Mouse (Mus musculus) CH12.LX (cell line): ENCODE results near the gene Glis1. TPM values are rescaled to one million over a fixed set of nuclear protein-coding genes. Genes with fewer than 3 reads are reported as not detected.

ENCODE experiments used
- DNase-seq: peaks from one replicate; pipeline ENCODE4 v3.0.0-alpha.2; 2013; ENCODE audit errors: extremely low read depth
- H3K27ac ChIP-seq: 2 replicates; pipeline ENCODE4 v1.5.1; 2012; ENCODE audit warnings: low read depth, mild to moderate bottlenecking, control low read depth, moderate library complexity; ENCODE audit not compliant: insufficient read depth
- H3K27me3 ChIP-seq: replicated peaks from 2 replicates; pipeline ENCODE3; 2012; ENCODE audit warnings: inconsistent platforms
- H3K36me3 ChIP-seq, 2 experiments: replicated peaks in 1 of 2; 2 replicates each; pipeline versions ENCODE3 to v1.6.1; 2012; ENCODE audit warnings: inconsistent platforms in 1 of 2, low read length in 1 of 2, mild to moderate bottlenecking in 1 of 2, mixed read lengths in 1 of 2, moderate library complexity in 1 of 2; ENCODE audit not compliant: control insufficient read depth in 1 of 2, insufficient read depth in 1 of 2
- H3K4me1 ChIP-seq, 2 experiments: 2 replicates each; pipeline ENCODE4 v1.6.1; 2012; ENCODE audit warnings: inconsistent platforms in 1 of 2, moderate library complexity in 1 of 2; ENCODE audit not compliant: insufficient read depth in 2 of 2, control insufficient read depth in 1 of 2
- H3K4me2 ChIP-seq: 2 replicates; pipeline ENCODE4 v1.6.1; 2012; ENCODE audit warnings: low read depth, mild to moderate bottlenecking, control low read depth; ENCODE audit not compliant: poor library complexity, insufficient read depth, severe bottlenecking
- H3K4me3 ChIP-seq, 3 experiments: fragments of 150-350 bp in 1 of 3; sonication (generic) in 1 of 3; replicated peaks in 1 of 3; 2 replicates each; pipeline versions ENCODE3 to v1.5.1; 2011 to 2012; ENCODE audit warnings: low read depth in 2 of 3, low read length in 2 of 3, mild to moderate bottlenecking in 2 of 3, moderate library complexity in 2 of 3, control low read depth in 1 of 3, improper control_type of control experiment in 1 of 3, inconsistent platforms in 1 of 3, mixed read lengths in 1 of 3; ENCODE audit not compliant: poor library complexity in 1 of 3
- H3K79me2 ChIP-seq: replicated peaks from 2 replicates; pipeline ENCODE4 v1.6.1; 2012; ENCODE audit warnings: mild to moderate bottlenecking, moderate library complexity; ENCODE audit not compliant: control insufficient read depth, poor library complexity, insufficient read depth, severe bottlenecking; ENCODE audit errors: extremely low read depth
- H3K9ac ChIP-seq: 2 replicates; pipeline ENCODE4 v1.6.1; 2012; ENCODE audit warnings: low read depth, mild to moderate bottlenecking, control low read depth, moderate library complexity; ENCODE audit not compliant: insufficient read depth
- H3K9me3 ChIP-seq: replicated peaks from 2 replicates; pipeline ENCODE3; 2012; ENCODE audit warnings: low read length, inconsistent platforms, mixed read lengths
- CHD1 ChIP-seq: IDR thresholded peaks from 2 replicates; pipeline ENCODE4 v1.6.1; 2012; ENCODE audit warnings: low read depth, low read length, improper control_type of control experiment, inconsistent platforms
- ETS1 ChIP-seq: conservative IDR thresholded peaks from 2 replicates; pipeline ENCODE4 v1.6.1; 2012; ENCODE audit warnings: low read depth, mild to moderate bottlenecking, inconsistent platforms, low read length, improper control_type of control experiment, moderate library complexity
- HCFC1 ChIP-seq: IDR thresholded peaks from 2 replicates; pipeline ENCODE4 v1.6.1; 2012; ENCODE audit warnings: low read depth, mild to moderate bottlenecking, inconsistent platforms, low read length, improper control_type of control experiment
- JUND ChIP-seq: conservative IDR thresholded peaks from 2 replicates; pipeline ENCODE4 v1.6.1; 2011; ENCODE audit warnings: low read depth, low read length, improper control_type of control experiment
- MAFK ChIP-seq: IDR thresholded peaks from 2 replicates; pipeline ENCODE4 v1.6.1; 2011; ENCODE audit warnings: low read length, improper control_type of control experiment; ENCODE audit not compliant: insufficient replicate concordance
- NELFE ChIP-seq: IDR thresholded peaks from 2 replicates; pipeline ENCODE4 v1.6.1; 2011; ENCODE audit warnings: low read depth, low read length, improper control_type of control experiment
- PAX5 ChIP-seq: IDR thresholded peaks from 2 replicates; pipeline ENCODE4 v1.6.1; 2012; ENCODE audit warnings: low read length, inconsistent platforms, mixed read lengths
- POLR2A ChIP-seq: IDR thresholded peaks from 2 replicates; pipeline ENCODE4 v1.6.1; 2011; ENCODE audit warnings: low read depth, mild to moderate bottlenecking, improper control_type of control experiment, low read length
- RAD21 ChIP-seq: IDR thresholded peaks from 2 replicates; pipeline ENCODE4 v1.6.1; 2011; ENCODE audit warnings: low read depth, mild to moderate bottlenecking, low read length, improper control_type of control experiment, moderate library complexity
- SIN3A ChIP-seq: IDR thresholded peaks from 2 replicates; pipeline ENCODE4 v1.6.1; 2012; ENCODE audit warnings: low read length, improper control_type of control experiment, inconsistent platforms
- SMC3 ChIP-seq: IDR thresholded peaks from 2 replicates; pipeline ENCODE4 v1.6.1; 2011; ENCODE audit warnings: low read depth, low read length, improper control_type of control experiment
- TBP ChIP-seq: conservative IDR thresholded peaks from 2 replicates; pipeline ENCODE4 v1.6.1; 2011; ENCODE audit warnings: low read depth, low read length, improper control_type of control experiment
- dilution Hi-C: fragments of 300-500 bp; cut with MboI; formaldehyde crosslinking; loops from 2 replicates; pipeline ENCODE4 v1.14.3; 2020; ENCODE audit warnings: low sequenced_read_pairs; ENCODE audit not compliant: extremely low pct_unique_long_range_greater_than_20kb, extremely low pct_ligation_motif_present
- in situ Hi-C: fragments of 300-500 bp; cut with MboI; formaldehyde crosslinking; loops from 3 replicates; pipeline ENCODE4 v1.14.3; 2019; ENCODE audit warnings: low sequenced_read_pairs, low pct_ligation_motif_present, low pct_unique_long_range_greater_than_20kb, mixed read lengths
- polyA plus RNA-seq: library from polyadenylated mRNA; unstranded; fragments of >175 nt; gene quantifications from 2 replicates; pipeline ENCODE4 v1.2.1, GENCODE M21; 2012; ENCODE audit warnings: low read depth; ENCODE audit not compliant: insufficient read length
- total RNA-seq, 2 experiments: library from RNA; depleted of rRNA; stranded (reverse); fragments of 300-350 nt in 1 of 2; fragments of >200 nt in 1 of 2; gene quantifications; 2 replicates each; pipeline ENCODE4 v1.2.3; 2012 to 2014

Glis1 gene
- total and polyA plus RNA-seq, 3 experiments: 0.08 to 2.2 (median 0.17) TPM

- H3K79me2 ChIP-seq: no peaks in the 10 kb centered on the region
- H3K4me2 ChIP-seq: no peak overlapping the region
- no peaks in the 10 kb centered on the region for H3K36me3 ChIP-seq
- in situ Hi-C loops (no loop called here), dilution Hi-C loops (no loop called here)
- no peaks in the 10 kb centered on the region for H3K9me3 ChIP-seq
- H3K4me3 ChIP-seq: no peak overlapping the region
- TF ChIP-seq HCFC1 (no peak), SMC3 (no peak), POLR2A (no peak), TBP (no peak), PAX5 (no peak), CHD1 (no peak), SIN3A (no peak)
- no peak overlapping the region for H3K27ac ChIP-seq
- no peak for DNase-seq
- H3K4me1 ChIP-seq: peaks cover 0 to 3% of the 10 kb centered on the region in 2 experiments; a peak in 1 of 4 replicates
- H3K27me3 ChIP-seq: no peaks in the 10 kb centered on the region
- no peak overlapping the region for H3K9ac ChIP-seq
Measured at GRCm38 (mm10) chr4:107514981-107515380, 80.6 kb downstream of the Glis1 start.

- Histone ChIP-seq H3K4me3 (no peak overlapping the region), H3K9ac (no peak overlapping the region), H3K4me1 (peaks cover 0 to 3% of the 10 kb centered on the region in 2 experiments; a peak in 1 of 4 replicates), H3K27ac (no peak overlapping the region), H3K36me3 (no peaks in the 10 kb centered on the region), H3K4me2 (no peak overlapping the region), H3K79me2 (no peaks in the 10 kb centered on the region), H3K9me3 (no peaks in the 10 kb centered on the region)
- no peak for DNase-seq
- in situ Hi-C loops (no loop called here), dilution Hi-C loops (no loop called here)
- TF ChIP-seq ETS1: no peak
- no peak for TF ChIP-seq MAFK
- TF ChIP-seq RAD21: no peak
- TF ChIP-seq NELFE: no peak
- TF ChIP-seq JUND: no peak
- TF ChIP-seq, all 38 proteins: peak for 0
- H3K27me3 ChIP-seq: peaks cover 2% of the 10 kb centered on the region
Measured at GRCm38 (mm10) chr4:107515626-107516025, 81.2 kb downstream of the Glis1 start.

DNA sequence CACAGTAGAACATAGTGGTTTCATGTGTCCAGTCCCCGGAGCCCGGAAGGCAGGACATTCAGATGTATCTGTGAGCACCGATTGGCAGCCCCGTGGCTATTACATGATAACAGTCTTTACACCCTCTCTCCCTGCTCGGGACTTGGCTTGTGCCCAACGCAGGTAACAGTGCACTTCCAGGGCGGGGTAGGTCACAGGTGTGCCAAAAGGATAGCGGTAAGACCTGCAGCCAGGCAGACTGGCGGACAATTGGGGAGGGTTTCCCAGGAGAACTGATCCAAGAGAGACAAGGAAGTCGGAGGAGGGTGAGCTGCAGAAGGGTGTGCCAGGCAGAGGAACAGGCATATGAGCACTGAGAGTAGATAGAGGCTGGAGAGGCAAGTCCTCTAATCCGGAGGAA is 84.4 kb downstream of the Glis1 start:
- in situ Hi-C loops (no loop called here), dilution Hi-C loops (no loop called here)
- peaks cover 0 to 3% of the 10 kb centered on the region in 2 experiments; a peak in 1 of 4 replicates for H3K4me1 ChIP-seq
- DNase-seq: no peak
- H3K4me2 ChIP-seq: no peak overlapping the region
- no peaks in the 10 kb centered on the region for H3K36me3 ChIP-seq
- H3K27ac ChIP-seq: no peak overlapping the region
- no peak for TF ChIP-seq POLR2A
- H3K9me3 ChIP-seq: no peaks in the 10 kb centered on the region
- H3K79me2 ChIP-seq: no peaks in the 10 kb centered on the region
- no peak overlapping the region for H3K9ac ChIP-seq
- H3K4me3 ChIP-seq: no peak overlapping the region
- peaks cover 2% of the 10 kb centered on the region for H3K27me3 ChIP-seq
